Mouse (Mus musculus) liver, embryonic 14 days (tissue): ENCODE results near the gene Chad. TPM values are rescaled to one million over a fixed set of nuclear protein-coding genes. Genes with fewer than 3 reads are reported as not detected.

ENCODE experiments used
- polyA plus RNA-seq: library from polyadenylated mRNA; depleted of rRNA; stranded (reverse); fragments of >200 nt; gene quantifications from 2 replicates; pipeline ENCODE4 v1.2.3, GENCODE M21; 2012; rRNA removed

The Chad gene
- polyA plus RNA-seq, result 0.02 and 0.06 TPM in 2 replicates

GRCm38 (mm10) chr11:94564437-94565150 lies at the start of gene Chad:
Gene Chad, plus strand, starts transcription at chr11:94565047.

GRCm38 (mm10) chr11:94521219-94521843 lies 43.5 kb upstream of the Chad start, which contains the start of gene Mycbpap:
Gene Mycbpap, minus strand, starts transcription at chr11:94521742.

GRCm38 (mm10) chr11:94548888-94549690 lies 15.8 kb upstream of the Chad start, which contains the start of gene Rsad1:
Gene Rsad1, minus strand, starts transcription at chr11:94549255.

GRCm38 (mm10) chr11:94601321-94602281 lies 36.8 kb downstream of the Chad start, which contains the start of gene Acsf2:
Gene Acsf2, minus strand, starts transcription at chr11:94601871.

Other genes with a start within 250 kb of the Chad start
- gene Luc7l3, start 243.1 kb upstream of the Chad start, polyA plus RNA-seq, result 48.2 and 48.8 TPM in 2 replicates
- gene Ankrd40, start 237.0 kb upstream of the Chad start, polyA plus RNA-seq, result 10.9 and 13.3 TPM in 2 replicates
- gene Abcc3, start 172.1 kb upstream of the Chad start, polyA plus RNA-seq, result 3.3 and 3.4 TPM in 2 replicates
- 6.3 and 7.3 TPM in 2 replicates for gene Cacna1g, start 90.8 kb upstream of the Chad start, polyA plus RNA-seq
- gene Spata20, start 78.9 kb upstream of the Chad start, polyA plus RNA-seq, result not detected in 2 replicates
- 0.02 and 0.05 TPM in 2 replicates for gene Epn3, start 65.1 kb upstream of the Chad start, polyA plus RNA-seq
- 0.06 and 0.08 TPM in 2 replicates for gene Mycbpap, start 43.3 kb upstream of the Chad start, polyA plus RNA-seq
- 1.1 and 1.5 TPM in 2 replicates for gene Rsad1, start 15.8 kb upstream of the Chad start, polyA plus RNA-seq
- 3.5 and 4.0 TPM in 2 replicates for gene Acsf2, start 36.8 kb downstream of the Chad start, polyA plus RNA-seq
- gene Lrrc59, start 64.7 kb downstream of the Chad start, polyA plus RNA-seq, result 54.1 and 56.5 TPM in 2 replicates
- gene Mrpl27, start 88.7 kb downstream of the Chad start, polyA plus RNA-seq, result 58.6 and 65.0 TPM in 2 replicates
- gene Eme1, start 88.9 kb downstream of the Chad start, polyA plus RNA-seq, result 14.1 and 15.7 TPM in 2 replicates
- gene Xylt2, start 112.5 kb downstream of the Chad start, polyA plus RNA-seq, result 2.3 and 2.7 TPM in 2 replicates
- not detected in 2 replicates for gene Gm11541, start 139.5 kb downstream of the Chad start, polyA plus RNA-seq
- gene Cdc34b, start 176.7 kb downstream of the Chad start, polyA plus RNA-seq, result 0.02 TPM in 1 of 2 replicates, not detected in the other
- not detected in 2 replicates for gene Tmem92, start 217.7 kb downstream of the Chad start, polyA plus RNA-seq